Comparison of ENCODE assay signal across 21 mouse cellular contexts in genomic region chr6:144501439-144501838, GRCm38 (mm10).
DNase-seq lines count a peak whose midpoint lies in the region; ATAC-seq and TF ChIP-seq lines count a peak whose summit lies in the region.
"Had no signal": no experiment of that assay in that cellular context is flagged by ENCODE, and none has a peak within 500 bp of the region (broad histone marks: within the 10 kb centered on the region; RNA-seq: fewer than 3 reads in every experiment).

No protein-coding gene starts in this region.

- H3K4me3 ChIP-seq in forebrain, postnatal 0 days (ENCODE audit: low read depth, low read length), result no peak overlapping the region
- no peak overlapping the region for H3K4me3 ChIP-seq in forebrain, embryonic 13.5 days
- no peak overlapping the region for H3K4me3 ChIP-seq in kidney, postnatal 0 days (replicated peaks; ENCODE audit: low read depth, low read length)
- H3K4me3 ChIP-seq in midbrain, postnatal 0 days (ENCODE audit: low read depth, low read length), result no peak overlapping the region
- no peak overlapping the region for H3K4me3 ChIP-seq in midbrain, embryonic 10.5 days
- H3K4me3 ChIP-seq: embryonic facial prominence, embryonic 15.5 days; hindbrain, embryonic 10.5 days; hindbrain, embryonic 15.5 days had no signal

- no peaks in the 10 kb centered on the region for H3K27me3 ChIP-seq in forebrain, postnatal 0 days (ENCODE audit: insufficient read depth, low read length)
- H3K27me3 ChIP-seq in forebrain, embryonic 13.5 days, result no peaks in the 10 kb centered on the region
- H3K27me3 ChIP-seq in kidney, postnatal 0 days (ENCODE audit: insufficient read depth, low read length), result no peaks in the 10 kb centered on the region
- no peaks in the 10 kb centered on the region for H3K27me3 ChIP-seq in midbrain, postnatal 0 days (ENCODE audit: insufficient read depth, low read length)
- no peaks in the 10 kb centered on the region for H3K27me3 ChIP-seq in midbrain, embryonic 10.5 days (ENCODE audit: low read depth, poor library complexity, severe bottlenecking)
- H3K27me3 ChIP-seq: embryonic facial prominence, embryonic 15.5 days; hindbrain, embryonic 15.5 days had no signal

- peak; percentile 34; the same call in 1 of the 2 replicates for TF ChIP-seq CTCF in forebrain, postnatal 0 days (IDR thresholded peaks at IDR 0.05; ENCODE audit: low read depth)
- peak; percentile 35; the same call in 1 of the 2 replicates for TF ChIP-seq CTCF in kidney, postnatal 0 days (IDR thresholded peaks at IDR 0.05; ENCODE audit: low read depth)
- TF ChIP-seq CTCF in midbrain, postnatal 0 days (IDR thresholded peaks at IDR 0.05), result peak; percentile 60

- no peak for DNase-seq in forebrain, postnatal 0 days
- no peak for DNase-seq in kidney, postnatal 0 days (ENCODE audit: low spot score)
- no peak for DNase-seq in kidney, postnatal 25 days
- no peak for DNase-seq in midbrain, postnatal 0 days (ENCODE audit: low spot score)
- DNase-seq in midbrain, embryonic 10.5 days (ENCODE audit: low spot score), result no peak
- no peak for DNase-seq in T-cell, adult 2 months (ENCODE audit: low spot score)
- DNase-seq: adrenal gland, adult 8-10 months; adrenal gland, postnatal 36 days; cerebellum, adult 11 months; cerebellum, adult 8-10 months; cerebellum, postnatal 14 days; embryo, embryonic 11 days; heart, adult 18-20 months had no signal

- H3K4me2 ChIP-seq in forebrain, postnatal 0 days (ENCODE audit: low read depth), result no peak overlapping the region
- H3K4me2 ChIP-seq in forebrain, embryonic 13.5 days, result no peak overlapping the region
- no peak overlapping the region for H3K4me2 ChIP-seq in kidney, postnatal 0 days (ENCODE audit: low read length)
- no peak overlapping the region for H3K4me2 ChIP-seq in midbrain, postnatal 0 days (ENCODE audit: low read depth, low read length, poor library complexity, severe bottlenecking)
- H3K4me2 ChIP-seq: embryonic facial prominence, embryonic 15.5 days; heart, embryonic 11.5 days; hindbrain, embryonic 15.5 days had no signal

- no peaks in the 10 kb centered on the region for H3K9me3 ChIP-seq in forebrain, postnatal 0 days (ENCODE audit: low read length)
- no peaks in the 10 kb centered on the region for H3K9me3 ChIP-seq in forebrain, embryonic 13.5 days (replicated peaks)
- no peaks in the 10 kb centered on the region for H3K9me3 ChIP-seq in kidney, postnatal 0 days (replicated peaks; ENCODE audit: low read length)
- H3K9me3 ChIP-seq in midbrain, postnatal 0 days (ENCODE audit: low read length), result no peaks in the 10 kb centered on the region
- no peaks in the 10 kb centered on the region; the same call in 1 of the 2 replicates for H3K9me3 ChIP-seq in midbrain, embryonic 10.5 days (replicated peaks)
- H3K9me3 ChIP-seq: embryonic facial prominence, embryonic 15.5 days; hindbrain, embryonic 15.5 days had no signal

- 0 out of 2 replicates have a peak, but pooled peaks cover 5% of the 10 kb centered on the region for H3K4me1 ChIP-seq in forebrain, postnatal 0 days (ENCODE audit: insufficient read depth)
- peaks cover 20% of the 10 kb centered on the region for H3K4me1 ChIP-seq in forebrain, embryonic 13.5 days
- no peaks in the 10 kb centered on the region for H3K4me1 ChIP-seq in kidney, postnatal 0 days (replicated peaks; ENCODE audit: insufficient read depth, low read length)
- no peaks in the 10 kb centered on the region for H3K4me1 ChIP-seq in midbrain, postnatal 0 days (ENCODE audit: insufficient read depth, low read length)
- no peaks in the 10 kb centered on the region; the same call in 1 of the 2 replicates for H3K4me1 ChIP-seq in midbrain, embryonic 10.5 days
- H3K4me1 ChIP-seq: embryonic facial prominence, embryonic 15.5 days had no signal

- H3K9ac ChIP-seq in forebrain, postnatal 0 days, result no peak overlapping the region
- H3K9ac ChIP-seq in forebrain, embryonic 13.5 days, result no peak overlapping the region
- no peak overlapping the region for H3K9ac ChIP-seq in kidney, postnatal 0 days (ENCODE audit: low read depth, low read length)
- H3K9ac ChIP-seq in midbrain, postnatal 0 days (replicated peaks; ENCODE audit: low read length, poor library complexity, severe bottlenecking), result no peak overlapping the region
- H3K9ac ChIP-seq: embryonic facial prominence, embryonic 15.5 days; hindbrain, embryonic 15.5 days had no signal

- no peak overlapping the region for H3K27ac ChIP-seq in forebrain, postnatal 0 days (ENCODE audit: low read depth, low read length)
- no peak overlapping the region for H3K27ac ChIP-seq in forebrain, embryonic 13.5 days
- no peak overlapping the region for H3K27ac ChIP-seq in kidney, postnatal 0 days
- H3K27ac ChIP-seq in midbrain, postnatal 0 days (ENCODE audit: low read depth, low read length), result no peak overlapping the region
- H3K27ac ChIP-seq in midbrain, embryonic 10.5 days (replicated peaks), result no peak overlapping the region
- H3K27ac ChIP-seq: embryonic facial prominence, embryonic 15.5 days; hindbrain, embryonic 10.5 days; hindbrain, embryonic 15.5 days had no signal

- 79% methylated on average over 5 of the region's 5 CpGs for WGBS in forebrain, postnatal 0 days
- WGBS in forebrain, embryonic 13.5 days, result 93% methylated on average over 5 of the region's 5 CpGs
- 85% methylated on average over 5 of the region's 5 CpGs for WGBS in kidney, postnatal 0 days
- 89% methylated on average over 5 of the region's 5 CpGs for WGBS in midbrain, postnatal 0 days
- 90% methylated on average over 5 of the region's 5 CpGs for WGBS in midbrain, embryonic 10.5 days

- ATAC-seq in forebrain, postnatal 0 days, result no peak
- no peak for ATAC-seq in forebrain, embryonic 13.5 days
- ATAC-seq in kidney, postnatal 0 days (replicated peaks; ENCODE audit: low FRiP score, low read depth), result no peak
- no peak for ATAC-seq in midbrain, postnatal 0 days (ENCODE audit: low FRiP score)
- ATAC-seq: forebrain, embryonic 16.5 days; inflammation-experienced regulatory T-cells, adult 6 months; Patski had no signal

- no peaks in the 10 kb centered on the region for H3K36me3 ChIP-seq in forebrain, postnatal 0 days (ENCODE audit: insufficient read depth)
- no peaks in the 10 kb centered on the region for H3K36me3 ChIP-seq in forebrain, embryonic 13.5 days (ENCODE audit: poor library complexity, severe bottlenecking)
- no peaks in the 10 kb centered on the region for H3K36me3 ChIP-seq in kidney, postnatal 0 days (ENCODE audit: insufficient read depth, low read length)
- no peaks in the 10 kb centered on the region for H3K36me3 ChIP-seq in midbrain, postnatal 0 days (ENCODE audit: insufficient read depth, low read length)
- H3K36me3 ChIP-seq in midbrain, embryonic 10.5 days, result no peaks in the 10 kb centered on the region
- H3K36me3 ChIP-seq: embryonic facial prominence, embryonic 15.5 days; hindbrain, embryonic 10.5 days; hindbrain, embryonic 15.5 days had no signal
